Mouse (Mus musculus) ES-E14 (cell line): ENCODE results near the gene Acad11. TPM values are rescaled to one million over a fixed set of nuclear protein-coding genes. Genes with fewer than 3 reads are reported as not detected.

Experiments
- DNase-seq: peaks from one replicate; pipeline ENCODE4 v3.0.0-alpha.2; 2013; ENCODE audit warnings: low read depth, low spot score
- H3K27ac ChIP-seq: 2 replicates; pipeline ENCODE4 v1.5.1; 2012; ENCODE audit warnings: low read depth, mild to moderate bottlenecking, low read length, moderate library complexity, mixed read lengths; ENCODE audit not compliant: poor library complexity, insufficient read depth, severe bottlenecking
- H3K36me3 ChIP-seq: 2 replicates; pipeline ENCODE4 v1.6.1; 2012; ENCODE audit warnings: mild to moderate bottlenecking, low read length, moderate library complexity, mixed read lengths; ENCODE audit not compliant: control insufficient read depth, poor library complexity, insufficient read depth, severe bottlenecking
- H3K4me1 ChIP-seq, 2 experiments: fragments of 150-350 bp in 1 of 2; sonication (generic) in 1 of 2; 2 replicates each; pipeline ENCODE4 v1.6.1; 2012; ENCODE audit warnings: low read length in 2 of 2, mild to moderate bottlenecking in 1 of 2, mixed read lengths in 1 of 2; ENCODE audit not compliant: control insufficient read depth in 2 of 2, insufficient read depth in 2 of 2, poor library complexity in 1 of 2
- H3K4me3 ChIP-seq, 2 experiments: fragments of 150-350 bp in 1 of 2; sonication (generic) in 1 of 2; 2 replicates each; pipeline ENCODE4 v1.5.1; 2012; ENCODE audit warnings: low read length in 2 of 2, low read depth in 1 of 2, mild to moderate bottlenecking in 1 of 2, mixed read lengths in 1 of 2; ENCODE audit not compliant: insufficient read depth in 1 of 2, poor library complexity in 1 of 2, severe bottlenecking in 1 of 2
- H3K9ac ChIP-seq: 2 replicates; pipeline ENCODE4 v1.6.1; 2012; ENCODE audit warnings: low read depth, mild to moderate bottlenecking, low read length, mixed read lengths; ENCODE audit not compliant: poor library complexity, insufficient read depth, severe bottlenecking
- H3K9me3 ChIP-seq: fragments of 150-350 bp; sonication (generic); 2 replicates; pipeline ENCODE4 v1.6.1; 2012; ENCODE audit warnings: low read depth, mild to moderate bottlenecking, low read length; ENCODE audit not compliant: control insufficient read depth, insufficient read depth
- CHD2 ChIP-seq: IDR thresholded peaks from 2 replicates; pipeline ENCODE4 v1.6.1; 2014; ENCODE audit warnings: mild to moderate bottlenecking, low read depth, low read length, inconsistent platforms
- HCFC1 ChIP-seq: IDR thresholded peaks from 2 replicates; pipeline ENCODE4 v1.6.1; 2012; ENCODE audit warnings: low read length, inconsistent platforms, borderline replicate concordance; ENCODE audit not compliant: insufficient read depth
- MAFK ChIP-seq: IDR thresholded peaks from 2 replicates; pipeline ENCODE4 v1.6.1; 2014; ENCODE audit warnings: mild to moderate bottlenecking, low read depth, low read length, inconsistent platforms; ENCODE audit not compliant: insufficient read depth
- ZC3H11A ChIP-seq: IDR thresholded peaks from 2 replicates; pipeline ENCODE4 v1.6.1; 2012; ENCODE audit warnings: low read depth, mild to moderate bottlenecking, inconsistent platforms, low read length, borderline replicate concordance
- ZNF384 ChIP-seq: IDR thresholded peaks from 2 replicates; pipeline ENCODE4 v1.6.1; 2012; ENCODE audit warnings: low read depth, low read length, inconsistent platforms
- in situ Hi-C, 2 experiments: fragments of 600-800 bp; cut with MboI; formaldehyde crosslinking; loops; one replicate each; pipeline ENCODE4 v1.15.1; 2025; ENCODE audit warnings: low sequenced_read_pairs in 2 of 2, inconsistent platforms in 1 of 2; ENCODE audit not compliant: unreplicated experiment in 2 of 2
- total RNA-seq: library from RNA; depleted of rRNA; stranded (reverse); fragments of 300-350 nt; gene quantifications from 2 replicates; pipeline ENCODE4 v1.2.3, GENCODE M21; 2012

The Acad11 gene
- total RNA-seq, 1 experiment, result 22.4 TPM

GRCm38 (mm10) chr9:104043676-104044075, 19.5 kb upstream of the Acad11 start:
- peaks cover 3 to 5% of the 10 kb centered on the region in 2 experiments; a peak in 1 of 4 replicates for H3K4me1 ChIP-seq
- H3K36me3 ChIP-seq, result peaks cover 11% of the 10 kb centered on the region
- in situ Hi-C loops, result no loop called here
- H3K4me3 ChIP-seq, result no peak overlapping the region
- no peak for DNase-seq
- no peak overlapping the region for H3K9ac ChIP-seq
- H3K9me3 ChIP-seq, result no peaks in the 10 kb centered on the region
- TF ChIP-seq ZNF384, result no peak
- no peak overlapping the region for H3K27ac ChIP-seq

GRCm38 (mm10) chr9:104051028-104051427, 12.1 kb upstream of the Acad11 start:
- Histone ChIP-seq H3K4me3 (no peak overlapping the region), H3K36me3 (peaks cover 40% of the 10 kb centered on the region), H3K27ac (no peak overlapping the region), H3K9me3 (no peaks in the 10 kb centered on the region), H3K4me1 (no peaks in the 10 kb centered on the region), H3K9ac (no peak overlapping the region)
- DNase-seq, result no peak
- TF ChIP-seq CHD2, result no peak
- TF ChIP-seq ZNF384, result no peak
- TF ChIP-seq HCFC1, result no peak
- TF ChIP-seq ZC3H11A, result no peak
- TF ChIP-seq MAFK, result no peak
- in situ Hi-C loops, result no loop called here

GRCm38 (mm10) chr9:104062430-104063243, 540 bp upstream of the Acad11 start, which contains the start of gene Uba5:
Uba5 (minus strand) TSS chr9:104063134.
- peak within 1 kb of the TSS; percentile 82 to 100 for H3K4me3 ChIP-seq
- peak; percentile 56 for DNase-seq
- H3K4me1 ChIP-seq, result peaks cover 0 to 5% of the 10 kb centered on the region in 2 experiments; a peak in 3 of 4 replicates
- H3K27ac ChIP-seq, result no peak within 1 kb of the TSS; the same call in 1 of the 2 replicates
- TF ChIP-seq CHD2 (no peak), MAFK (no peak), HCFC1 (no peak), ZC3H11A (no peak), ZNF384 (no peak)
- in situ Hi-C loops, result no loop called here
- H3K9me3 ChIP-seq, result no peaks in the 10 kb centered on the region
- peaks cover 5% of the 10 kb centered on the region for H3K36me3 ChIP-seq
- peak within 1 kb of the TSS; percentile 96 for H3K9ac ChIP-seq

- peaks cover 0 to 5% of the 10 kb centered on the region in 2 experiments; a peak in 3 of 4 replicates for H3K4me1 ChIP-seq
- DNase-seq, result no peak
- in situ Hi-C loops, result no loop called here
- no peak overlapping the region for H3K9ac ChIP-seq
- H3K36me3 ChIP-seq, result peaks cover under 1% of the 10 kb centered on the region
- no peak overlapping the region for H3K27ac ChIP-seq
- TF ChIP-seq MAFK (no peak), ZC3H11A (no peak), HCFC1 (no peak), CHD2 (no peak), ZNF384 (no peak)
- H3K9me3 ChIP-seq, result no peaks in the 10 kb centered on the region
- H3K4me3 ChIP-seq, result no peak overlapping the region
These were observed 1.4 kb downstream of the Acad11 start for GRCm38 (mm10) chr9:104064571-104064970.
